Mouse (Mus musculus) spleen, adult 2 months (tissue): ENCODE measurements around the gene 1700025G04Rik. TPM values are rescaled to one million over a fixed set of nuclear protein-coding genes. Genes with fewer than 3 reads are reported as not detected.

Experiments
- DNase-seq, 2 experiments: peaks; one replicate each; pipeline versions ENCODE4 v3.0.0 to v3.0.0-alpha.2; 2012 to 2021; ENCODE audit warnings: low spot score in 2 of 2, low read depth in 1 of 2
- H3K27ac ChIP-seq: fragments of 200-500 bp; 2 replicates; pipeline ENCODE4 v1.5.1; 2012; ENCODE audit warnings: low read length, inconsistent platforms; ENCODE audit not compliant: insufficient read depth
- H3K27me3 ChIP-seq: fragments of 200-500 bp; 2 replicates; pipeline ENCODE4 v1.6.1; 2012; ENCODE audit warnings: mild to moderate bottlenecking, moderate library complexity, low read length, inconsistent platforms; ENCODE audit not compliant: control insufficient read depth, insufficient read depth
- H3K36me3 ChIP-seq: fragments of 200-500 bp; 2 replicates; pipeline ENCODE4 v1.6.1; 2012; ENCODE audit warnings: mild to moderate bottlenecking, low read length, inconsistent platforms; ENCODE audit not compliant: control insufficient read depth, insufficient read depth
- H3K4me1 ChIP-seq: fragments of 200-500 bp; 2 replicates; pipeline ENCODE4 v1.6.1; 2011; ENCODE audit warnings: inconsistent platforms; ENCODE audit not compliant: control insufficient read depth, insufficient read depth, insufficient read length
- H3K4me3 ChIP-seq: fragments of 200-500 bp; 2 replicates; pipeline ENCODE4 v1.5.1; 2011; ENCODE audit warnings: mild to moderate bottlenecking, inconsistent platforms; ENCODE audit not compliant: insufficient read depth, insufficient read length; ENCODE audit errors: extremely low read depth
- CTCF ChIP-seq: fragments of 200-500 bp; IDR thresholded peaks from 2 replicates; pipeline ENCODE4 v1.5.1; 2011; ENCODE audit warnings: mild to moderate bottlenecking, inconsistent platforms; ENCODE audit not compliant: insufficient read depth, insufficient read length, insufficient replicate concordance; ENCODE audit errors: extremely low read depth
- POLR2A ChIP-seq: fragments of 200-500 bp; IDR thresholded peaks from 2 replicates; pipeline ENCODE4 v1.6.1; 2011; ENCODE audit warnings: low read depth, low read length, inconsistent platforms
- WGBS: fragments of 180-500 bp; shearing (Covaris S2); methylation state at CpG from one replicate; pipeline ENCODE4 v1.1.7; 2018; 5-methylcytosine and 5-hydroxymethylcytosine counted together
- polyA plus RNA-seq: library from polyadenylated mRNA; depleted of rRNA; stranded (reverse); fragments of >200 nt; gene quantifications from 2 replicates; pipeline ENCODE4 v1.2.3, GENCODE M21; 2012

1700025G04Rik gene
- polyA plus RNA-seq, 1 experiment = 0.99 TPM

GRCm38 (mm10) chr1:152000461-152000860 lies 89.5 kb downstream of the 1700025G04Rik start:
- 88% methylated on average over 5 of the region's 5 CpGs for WGBS
- TF ChIP-seq POLR2A (no peak), CTCF (no peak)
- Histone ChIP-seq H3K4me1 (no peaks in the 10 kb centered on the region; the same call in 1 of the 2 replicates), H3K27ac (no peak overlapping the region), H3K27me3 (no peaks in the 10 kb centered on the region), H3K4me3 (no peak overlapping the region), H3K36me3 (no peaks in the 10 kb centered on the region)
- DNase-seq = no peak

DNA sequence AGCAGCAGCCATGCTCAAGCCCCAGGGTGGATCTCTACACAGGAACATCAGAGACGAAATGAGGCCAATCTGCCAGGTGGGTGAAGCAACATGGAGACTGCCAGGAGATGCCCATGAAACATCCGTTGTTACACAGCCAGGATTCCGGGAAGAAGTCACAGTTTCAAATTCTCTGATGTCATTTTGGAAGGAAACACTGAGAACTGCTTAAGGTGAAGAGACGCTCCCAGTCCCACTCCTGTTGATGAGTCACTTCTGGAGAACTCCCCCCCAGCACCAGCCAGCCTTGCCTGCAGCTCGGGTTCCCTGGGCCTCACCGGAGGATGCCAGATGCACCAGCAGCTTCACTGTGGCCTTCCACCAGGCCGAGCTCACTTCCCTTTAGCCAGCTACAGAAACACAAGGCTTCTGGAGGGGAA lies 90.5 kb downstream of the 1700025G04Rik start:
- DNase-seq = no peak
- Histone ChIP-seq H3K27me3 (no peaks in the 10 kb centered on the region), H3K36me3 (no peaks in the 10 kb centered on the region), H3K4me1 (no peaks in the 10 kb centered on the region; the same call in 1 of the 2 replicates), H3K4me3 (no peak overlapping the region), H3K27ac (no peak overlapping the region)
- TF ChIP-seq CTCF (no peak), POLR2A (no peak)
- 54% methylated on average over 7 of the region's 7 CpGs for WGBS

GRCm38 (mm10) chr1:151998721-151999206 lies 91.2 kb downstream of the 1700025G04Rik start:
- Histone ChIP-seq H3K36me3 (no peaks in the 10 kb centered on the region), H3K4me1 (no peaks in the 10 kb centered on the region; the same call in 1 of the 2 replicates), H3K27ac (no peak overlapping the region), H3K4me3 (no peak overlapping the region), H3K27me3 (no peaks in the 10 kb centered on the region)
- 67% methylated on average over 8 of the region's 8 CpGs for WGBS
- DNase-seq = no peak
- TF ChIP-seq CTCF (no peak), POLR2A (no peak)

DNA sequence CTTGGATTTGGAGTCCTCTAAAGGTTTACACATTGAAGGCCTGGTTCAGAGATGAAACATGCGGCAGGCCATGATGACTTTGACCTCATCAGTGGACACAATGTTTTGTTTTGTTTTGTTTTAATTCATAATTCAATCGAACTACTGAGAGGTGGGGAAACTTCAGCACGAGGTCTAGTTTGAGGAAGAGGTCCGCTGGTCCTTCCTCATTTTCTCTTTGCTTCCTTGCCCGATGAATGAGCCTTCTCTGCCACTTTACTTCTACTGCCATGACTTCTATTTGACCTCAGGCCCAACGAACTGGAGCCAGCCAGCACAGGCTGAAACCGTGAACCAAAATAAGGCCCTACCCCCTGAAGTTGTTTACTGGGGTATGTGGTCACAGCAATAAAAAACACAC lies 92.3 kb downstream of the 1700025G04Rik start:
- Histone ChIP-seq H3K27ac (no peak overlapping the region), H3K27me3 (no peaks in the 10 kb centered on the region), H3K4me3 (no peak overlapping the region), H3K36me3 (no peaks in the 10 kb centered on the region), H3K4me1 (no peaks in the 10 kb centered on the region; the same call in 1 of the 2 replicates)
- TF ChIP-seq POLR2A (no peak), CTCF (no peak)
- 44% methylated on average over 7 of the region's 7 CpGs for WGBS
- no peak for DNase-seq

- TF ChIP-seq POLR2A (no peak), CTCF (no peak)
- Histone ChIP-seq H3K27me3 (no peaks in the 10 kb centered on the region), H3K27ac (no peak overlapping the region), H3K36me3 (no peaks in the 10 kb centered on the region), H3K4me3 (no peak overlapping the region), H3K4me1 (no peaks in the 10 kb centered on the region; the same call in 1 of the 2 replicates)
- no peak for DNase-seq
- WGBS = 86% methylated on average over 10 of the region's 10 CpGs
Observed at GRCm38 (mm10) chr1:151995948-151996697, 93.8 kb downstream of the 1700025G04Rik start.

GRCm38 (mm10) chr1:151994271-151994670 lies 95.7 kb downstream of the 1700025G04Rik start:
- WGBS = 91% methylated on average over 6 of the region's 6 CpGs

DNA sequence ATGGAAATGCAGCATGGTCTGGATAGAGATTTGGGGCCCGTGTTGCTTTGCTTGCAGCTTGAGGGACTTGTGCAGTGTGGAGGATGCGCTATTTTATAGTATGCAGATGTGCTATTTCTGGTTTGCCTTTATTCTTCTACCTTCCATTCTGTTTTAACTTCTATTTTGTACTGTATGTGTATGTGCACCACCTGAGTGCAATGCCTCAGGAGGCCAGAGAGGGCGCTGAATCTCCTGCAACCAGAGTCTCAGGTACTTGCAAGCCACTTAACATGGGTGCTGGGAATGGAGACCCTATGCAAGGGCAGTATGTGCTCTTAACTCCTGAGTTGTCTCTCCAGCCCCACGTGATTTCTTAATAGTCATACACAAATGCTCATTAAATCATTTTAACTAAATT lies 98.4 kb downstream of the 1700025G04Rik start:
- no peaks in the 10 kb centered on the region for H3K27me3 ChIP-seq
- TF ChIP-seq POLR2A = no peak
- TF ChIP-seq CTCF = no peak
- no peaks in the 10 kb centered on the region for H3K4me1 ChIP-seq
- WGBS = 95% methylated on average over 4 of the region's 4 CpGs
- H3K36me3 ChIP-seq = no peaks in the 10 kb centered on the region
- H3K4me3 ChIP-seq = no peak overlapping the region
- no peak for DNase-seq
- no peak overlapping the region for H3K27ac ChIP-seq

More at GRCm38 (mm10) chr1:151994271-151994670, 95.7 kb downstream of the 1700025G04Rik start:
- H3K36me3 ChIP-seq = no peaks in the 10 kb centered on the region
- no peak for DNase-seq
- H3K27me3 ChIP-seq = no peaks in the 10 kb centered on the region
- H3K27ac ChIP-seq = no peak overlapping the region
- H3K4me1 ChIP-seq = no peaks in the 10 kb centered on the region; the same call in 1 of the 2 replicates
- TF ChIP-seq CTCF (no peak), POLR2A (no peak)
- no peak overlapping the region for H3K4me3 ChIP-seq
